Mouse (Mus musculus): Measurements from ENCODE around the gene Kcnk2. TPM values are rescaled to one million over a fixed set of nuclear protein-coding genes. Genes with fewer than 3 reads are reported as not detected.
A peak's percentile ranks its signal among the peaks of the same experiment; 100 is the strongest.
"Not testable (repeated sequence)": the region's sequence is repeated elsewhere in the genome, so short reads cannot be mapped to it uniquely, and the experiment has no call there.

The Kcnk2 gene
- total RNA-seq, 2 experiments from 2014 or later: 6.1 to 7.6 TPM

- DNase-seq: peak; percentile 33
Measured at GRCm38 (mm10) chr1:189343301-189344251, 58.5 kb downstream of the Kcnk2 start.

- peak; percentile 7 for DNase-seq
Measured at GRCm38 (mm10) chr1:189342416-189343104, 59.5 kb downstream of the Kcnk2 start.

GRCm38 (mm10) chr1:189341381-189341917, 60.6 kb downstream of the Kcnk2 start:
- DNase-seq: no peak

DNA sequence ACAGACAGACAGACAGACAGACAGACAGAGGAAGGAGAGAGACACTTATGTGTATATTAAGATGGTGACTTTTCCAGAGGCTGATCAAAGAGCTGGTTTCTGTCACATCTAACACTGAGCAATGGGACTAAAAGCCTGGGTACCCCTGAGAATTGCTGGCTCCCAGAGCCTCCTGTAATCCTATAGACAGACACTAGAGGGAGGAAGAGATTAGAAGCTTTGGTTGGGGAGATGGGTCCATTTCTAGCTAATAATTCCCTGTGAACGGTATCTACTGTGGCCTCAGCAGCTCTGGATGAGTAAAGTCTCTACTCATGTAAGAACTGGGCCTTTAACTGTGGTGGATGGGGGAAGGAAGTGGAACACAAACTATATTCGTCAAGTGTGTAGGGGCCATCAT, 86.2 kb downstream of the Kcnk2 start:
- no peak for DNase-seq

- DNase-seq: no peak
Measured at GRCm38 (mm10) chr1:189314495-189314894, 87.6 kb downstream of the Kcnk2 start.

- no peak for DNase-seq
Measured at GRCm38 (mm10) chr1:189313750-189314149, 88.3 kb downstream of the Kcnk2 start.

DNA sequence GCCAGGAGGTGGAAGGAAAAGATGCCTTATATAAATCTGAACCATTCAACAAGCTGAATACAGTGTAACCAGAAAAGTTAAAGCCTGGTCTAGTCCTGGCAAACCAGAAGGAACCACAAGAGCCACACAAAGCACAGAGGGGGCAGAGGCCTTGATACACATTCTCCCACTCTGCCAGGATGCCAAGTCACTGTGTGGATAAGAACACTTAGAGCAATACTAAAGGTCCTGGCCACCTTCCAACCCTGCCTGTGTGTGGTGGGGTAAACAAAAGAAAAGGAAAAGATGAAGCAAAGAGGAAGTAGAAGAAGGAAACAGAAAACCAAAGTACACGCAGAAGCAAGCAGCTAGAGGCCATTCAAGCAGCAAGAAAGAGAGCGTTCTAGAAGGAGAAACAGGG, 91.9 kb downstream of the Kcnk2 start:
- DNase-seq: no peak

- no peak for DNase-seq
Measured at GRCm38 (mm10) chr1:189304988-189305522, 97.0 kb downstream of the Kcnk2 start.

DNA sequence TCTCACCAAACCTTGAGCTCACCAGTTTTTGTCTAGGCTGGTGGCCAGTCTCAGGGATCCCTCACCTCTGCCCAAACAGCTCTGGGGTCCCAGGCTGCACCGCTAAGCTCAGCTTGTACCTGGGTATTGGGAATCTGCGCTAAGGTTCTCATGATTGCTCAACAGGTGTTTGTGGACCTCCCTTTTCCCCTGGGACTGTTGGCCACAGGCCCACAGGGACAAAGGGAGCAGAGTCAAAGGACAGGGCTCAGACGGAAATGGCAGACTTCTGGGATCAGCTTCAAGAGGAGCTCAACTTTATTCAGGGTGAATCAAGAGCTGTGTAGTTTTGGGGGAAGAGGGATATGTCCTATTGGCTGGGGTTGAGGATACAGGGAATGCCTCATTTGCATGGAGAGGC, 99.1 kb downstream of the Kcnk2 start:
- no peak for DNase-seq

DNA sequence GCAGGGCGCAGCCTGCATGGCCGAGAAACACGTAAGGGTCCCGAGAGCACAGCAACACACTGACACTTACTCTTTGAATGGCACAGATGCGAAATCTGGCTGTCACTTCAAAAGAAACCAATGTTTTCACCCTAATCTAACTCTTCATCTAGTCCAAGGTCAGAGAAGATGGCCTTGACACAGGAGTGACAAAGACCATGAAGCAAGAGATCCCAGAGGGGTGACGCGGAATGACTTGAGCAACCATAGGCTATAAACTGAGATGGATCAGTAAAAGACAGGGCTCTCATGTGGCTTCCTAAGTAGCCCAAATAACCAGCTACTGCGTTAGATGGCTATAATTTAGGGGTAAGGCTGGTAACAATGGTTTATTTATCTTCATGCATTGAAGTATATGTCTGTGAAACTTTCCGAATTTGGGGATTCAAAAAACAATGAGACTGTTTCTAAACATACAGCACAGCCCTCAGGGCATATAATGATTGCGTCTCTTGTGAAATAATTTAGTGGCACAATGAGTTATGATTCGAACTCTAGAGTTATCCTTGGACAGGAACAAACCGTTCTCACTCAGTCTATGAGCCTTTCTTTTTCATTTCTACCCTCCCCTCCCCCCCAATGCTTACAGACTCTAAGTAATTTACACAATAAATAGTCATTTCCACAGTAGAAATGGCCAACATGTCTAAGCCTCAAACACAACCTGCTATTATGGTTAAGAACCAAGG, 108.2 kb downstream of the Kcnk2 start:
- DNase-seq: no peak

DNA sequence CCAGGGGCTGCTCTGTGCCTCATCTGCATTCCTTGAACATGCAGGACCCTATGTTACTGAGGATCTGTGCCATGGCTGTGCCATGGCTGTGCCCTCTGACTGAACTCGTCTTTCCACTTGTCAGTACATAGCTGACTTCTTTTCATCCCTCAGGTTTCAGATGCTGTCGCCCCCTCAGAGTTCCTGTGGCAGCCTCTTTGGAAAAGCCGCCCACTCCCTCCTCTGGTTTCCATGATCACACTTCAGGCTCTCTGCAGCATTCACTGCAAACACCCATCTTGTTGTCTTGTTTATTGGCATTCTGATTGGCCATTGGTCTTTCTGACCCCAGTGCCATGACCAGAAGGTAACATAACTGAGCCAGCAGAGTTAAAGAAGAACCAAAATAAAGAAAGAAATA, 111.2 kb downstream of the Kcnk2 start:
- no peak for DNase-seq

DNA sequence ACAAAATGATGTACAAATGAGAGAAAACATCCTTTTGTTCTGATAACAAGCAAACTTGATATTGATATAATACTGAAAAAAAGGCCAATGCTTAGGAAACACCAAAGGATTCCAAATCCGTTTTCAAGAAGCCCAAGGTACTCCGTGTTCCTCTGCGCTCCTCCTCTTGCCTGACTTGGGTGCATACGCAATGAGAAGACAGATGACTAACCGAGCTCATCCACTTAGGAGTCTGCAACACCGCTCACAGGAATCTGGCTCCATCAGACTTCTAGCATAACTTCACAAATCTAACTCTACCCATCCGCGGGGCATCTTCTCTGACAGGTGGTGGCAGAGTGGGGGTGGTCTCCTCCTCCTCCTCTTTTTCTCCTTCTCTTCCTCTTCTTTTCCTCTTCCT, 113.1 kb downstream of the Kcnk2 start:
- no peak for DNase-seq

DNA sequence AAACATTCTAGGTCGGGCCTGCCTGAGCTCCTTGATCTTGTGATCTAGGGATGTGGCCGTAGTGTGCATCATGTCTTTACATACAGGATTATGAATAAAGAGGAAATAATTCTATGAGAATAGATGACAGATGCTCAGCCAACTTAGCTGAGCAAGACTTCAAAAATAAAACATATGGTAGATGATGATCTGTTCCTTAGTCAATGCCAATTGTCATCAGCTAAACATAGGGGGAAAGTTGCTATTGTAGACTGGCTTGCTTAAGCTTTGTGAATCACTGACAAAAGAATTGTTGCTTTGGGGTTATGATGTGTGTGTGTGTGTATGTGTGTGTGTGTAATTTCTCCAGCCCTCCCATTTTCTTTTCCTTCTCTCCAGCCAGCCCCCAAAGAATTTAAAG, 129.8 kb downstream of the Kcnk2 start:
- no peak for DNase-seq

- DNase-seq: no peak
Measured at GRCm38 (mm10) chr1:189253631-189254030, 148.4 kb downstream of the Kcnk2 start.

- DNase-seq: peak; percentile 21
Measured at GRCm38 (mm10) chr1:189253207-189253606, 148.9 kb downstream of the Kcnk2 start.

GRCm38 (mm10) chr1:189243206-189243605, 158.9 kb downstream of the Kcnk2 start:
- not testable (repeated sequence) for DNase-seq

GRCm38 (mm10) chr1:189235261-189235660, 166.8 kb downstream of the Kcnk2 start:
- DNase-seq: no peak

DNA sequence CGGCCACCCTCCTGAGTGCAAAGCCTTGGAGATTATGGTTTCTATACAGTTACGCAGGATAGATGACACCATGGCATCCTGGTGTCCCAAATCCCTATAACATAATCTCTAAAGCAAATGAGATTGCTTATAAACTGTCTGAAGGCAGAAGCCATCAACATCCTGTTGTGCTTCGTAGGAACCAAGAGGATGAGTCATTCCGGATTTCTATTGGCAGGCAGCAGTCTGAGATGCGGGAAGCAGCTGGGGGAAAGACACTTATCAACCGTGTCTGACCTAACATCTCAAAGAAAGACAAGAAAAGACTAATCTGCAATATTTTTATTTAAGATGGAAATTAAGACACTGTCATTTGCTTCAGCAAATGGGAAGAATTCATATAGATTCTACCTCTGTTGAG, 169.2 kb downstream of the Kcnk2 start:
- DNase-seq: no peak

DNA sequence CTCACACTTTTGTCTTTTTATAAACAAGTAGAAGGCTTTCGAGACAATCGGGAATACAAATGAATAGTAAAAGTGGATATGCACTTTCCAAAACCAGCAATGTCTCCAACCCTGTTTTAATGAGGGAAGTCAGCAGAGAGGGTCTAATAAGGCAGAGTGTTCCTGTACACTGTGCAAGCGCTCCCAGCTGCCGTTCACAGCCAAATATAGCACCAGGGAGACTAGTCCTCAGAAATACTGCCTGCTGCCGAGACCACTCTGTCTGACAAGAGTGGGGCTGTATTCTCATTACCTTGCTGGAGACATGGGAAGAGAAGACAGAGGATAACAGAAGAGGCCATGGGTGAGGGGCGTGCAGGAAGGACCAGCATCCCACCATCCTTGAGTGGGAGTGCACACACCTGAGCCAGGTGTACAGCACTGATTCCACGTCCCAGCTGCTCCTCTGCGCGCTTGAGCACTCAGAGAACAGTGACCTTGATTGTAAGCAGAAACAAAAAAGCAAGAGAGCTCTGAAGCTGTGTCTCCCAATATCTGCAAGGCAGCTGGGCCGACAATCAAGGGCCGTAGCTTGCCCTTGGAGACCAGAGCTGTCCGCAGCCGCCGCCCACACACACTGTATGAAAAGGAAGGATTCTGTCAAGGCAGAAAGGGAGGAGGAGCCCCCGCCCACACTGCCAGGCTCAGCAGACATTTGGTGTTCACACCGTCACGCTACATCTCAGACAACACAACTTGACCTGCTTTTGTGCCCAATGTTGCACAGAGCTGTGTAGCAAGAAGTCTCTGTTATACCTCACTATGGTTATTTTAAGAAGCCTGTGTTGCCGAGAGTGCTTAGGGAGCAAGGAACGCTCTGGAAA, 173.6 kb downstream of the Kcnk2 start:
- peak; percentile 55 for DNase-seq

DNA sequence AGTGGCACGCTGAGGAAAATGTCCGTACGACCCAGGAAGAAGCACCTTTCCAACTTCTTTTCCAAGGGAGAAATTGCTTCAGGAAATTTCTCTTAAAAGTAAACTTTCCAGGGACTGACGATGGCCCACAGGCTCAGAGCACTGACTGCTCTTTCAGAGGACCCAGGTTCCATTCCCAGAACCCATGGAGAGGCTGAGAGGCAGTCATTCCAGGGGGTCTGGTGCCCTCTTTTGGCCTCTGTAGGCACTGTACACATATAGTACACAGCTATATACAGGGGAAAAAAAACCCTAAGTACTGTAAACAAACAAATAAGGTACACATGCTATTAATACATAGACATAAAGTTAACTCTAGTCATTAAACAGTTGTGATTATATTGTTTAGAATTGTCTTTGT, 174.6 kb downstream of the Kcnk2 start:
- no peak for DNase-seq

GRCm38 (mm10) chr1:189219051-189219450, 183.0 kb downstream of the Kcnk2 start:
- DNase-seq: no peak
